Mouse (Mus musculus) liver, adult (tissue): ENCODE data around the gene Zfp189.
A peak's percentile ranks its signal among the peaks of the same experiment; 100 is the strongest.

Source experiments
- GATA4 ChIP-seq: IDR thresholded peaks from 2 replicates; pipeline ENCODE4 v1.6.1; 2014; ENCODE audit warnings: mild to moderate bottlenecking, low read length; ENCODE audit not compliant: insufficient replicate concordance

Zfp189 gene

DNA sequence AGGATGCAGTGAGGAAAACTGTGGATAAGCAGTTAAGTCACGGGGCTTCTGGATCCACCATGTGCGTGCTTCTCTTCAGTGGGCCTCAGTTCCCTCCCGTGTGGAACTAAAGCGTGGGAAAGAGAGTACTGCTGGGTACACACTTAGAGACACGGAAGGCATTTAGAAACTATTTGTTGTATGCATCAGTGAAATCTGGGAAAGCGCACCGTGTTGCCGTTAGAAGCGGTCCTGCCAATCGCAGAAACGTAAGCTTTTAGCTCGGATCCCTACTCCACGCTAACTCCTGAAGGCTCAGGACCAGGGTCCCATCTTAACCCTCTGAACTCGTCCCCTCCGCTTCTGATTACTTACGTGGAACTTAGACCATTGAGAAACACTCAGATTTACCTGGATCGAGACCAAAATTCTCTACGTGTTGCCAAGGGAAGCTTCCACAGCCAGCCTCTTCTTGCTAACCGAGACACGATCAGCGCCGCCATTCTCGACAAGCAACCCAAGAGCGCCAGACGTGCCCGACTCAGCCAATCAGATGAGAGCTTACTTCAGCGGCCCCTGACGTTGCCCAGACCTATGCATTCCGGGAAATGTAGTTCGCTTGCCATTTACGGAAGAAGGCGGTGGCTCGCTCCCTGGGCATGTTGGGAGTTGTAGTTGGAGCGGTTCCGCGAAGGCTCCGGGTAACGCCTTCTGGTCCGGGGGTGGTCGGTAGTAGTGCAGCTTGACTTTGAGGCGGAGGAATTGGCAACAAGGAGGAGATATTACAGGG lies at the start of gene Zfp189, which contains the start of gene Mrpl50:
Gene Zfp189, plus strand, starts transcription at position 605 of the 769 bp plus-strand sequence.
Gene Mrpl50, minus strand, starts transcription at position 522 of the 769 bp plus-strand sequence.
- TF ChIP-seq GATA4: no peak

DNA sequence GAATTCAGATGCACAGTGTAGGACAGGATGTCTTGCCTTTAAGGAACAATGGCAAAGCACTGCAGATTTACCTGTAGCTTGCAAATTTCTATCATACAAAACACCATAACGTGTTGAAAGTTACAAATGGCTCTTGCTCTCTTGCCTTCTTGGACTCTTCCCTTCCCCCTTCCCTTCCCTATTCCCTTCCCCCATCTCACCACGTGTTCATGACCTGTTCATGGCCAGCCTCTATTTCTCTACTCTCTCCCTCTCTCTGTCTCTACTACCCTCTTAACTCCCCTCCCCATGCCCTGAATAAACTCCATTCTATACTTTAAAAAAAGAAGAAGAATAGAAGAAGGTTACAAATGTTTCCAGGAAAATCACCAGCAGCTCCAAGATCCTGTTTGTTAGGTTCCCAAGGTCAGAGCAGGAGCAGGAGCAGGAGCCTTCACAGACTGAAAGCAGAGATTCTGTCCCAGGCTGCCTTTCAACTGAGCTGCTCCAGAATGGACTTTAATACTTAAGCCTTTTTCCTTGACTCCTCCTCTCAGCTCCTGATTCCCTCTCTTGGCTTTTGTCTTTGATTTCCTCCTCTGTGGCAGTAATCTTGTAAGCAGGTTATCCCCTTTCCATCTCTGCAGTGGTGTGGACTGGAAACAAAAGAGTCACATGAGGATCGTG lies 47.4 kb upstream of the Zfp189 start, which contains the start of gene Acnat1:
Gene Acnat1, minus strand, starts transcription at position 478 of the 666 bp plus-strand sequence.
- TF ChIP-seq GATA4: no peak

DNA sequence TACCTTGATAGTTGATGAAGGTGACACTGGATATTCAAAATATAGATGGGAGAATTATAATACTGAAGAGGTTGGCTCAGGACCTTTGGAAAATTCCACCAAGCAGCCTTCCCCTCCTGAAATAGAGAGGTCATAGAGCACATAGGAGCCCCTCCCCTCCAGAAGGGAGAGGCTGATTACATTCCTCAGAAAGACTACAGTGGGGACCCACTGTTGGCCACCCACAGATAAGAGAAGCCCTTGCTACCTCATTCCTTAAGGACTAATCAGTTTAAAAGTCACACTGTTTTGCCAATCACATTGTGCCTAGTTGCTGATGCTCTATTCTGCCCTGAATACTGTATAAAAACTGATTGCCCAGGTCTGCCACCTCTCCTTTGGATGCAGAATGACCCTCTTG lies 46.4 kb upstream of the Zfp189 start:
- TF ChIP-seq GATA4: no peak

DNA sequence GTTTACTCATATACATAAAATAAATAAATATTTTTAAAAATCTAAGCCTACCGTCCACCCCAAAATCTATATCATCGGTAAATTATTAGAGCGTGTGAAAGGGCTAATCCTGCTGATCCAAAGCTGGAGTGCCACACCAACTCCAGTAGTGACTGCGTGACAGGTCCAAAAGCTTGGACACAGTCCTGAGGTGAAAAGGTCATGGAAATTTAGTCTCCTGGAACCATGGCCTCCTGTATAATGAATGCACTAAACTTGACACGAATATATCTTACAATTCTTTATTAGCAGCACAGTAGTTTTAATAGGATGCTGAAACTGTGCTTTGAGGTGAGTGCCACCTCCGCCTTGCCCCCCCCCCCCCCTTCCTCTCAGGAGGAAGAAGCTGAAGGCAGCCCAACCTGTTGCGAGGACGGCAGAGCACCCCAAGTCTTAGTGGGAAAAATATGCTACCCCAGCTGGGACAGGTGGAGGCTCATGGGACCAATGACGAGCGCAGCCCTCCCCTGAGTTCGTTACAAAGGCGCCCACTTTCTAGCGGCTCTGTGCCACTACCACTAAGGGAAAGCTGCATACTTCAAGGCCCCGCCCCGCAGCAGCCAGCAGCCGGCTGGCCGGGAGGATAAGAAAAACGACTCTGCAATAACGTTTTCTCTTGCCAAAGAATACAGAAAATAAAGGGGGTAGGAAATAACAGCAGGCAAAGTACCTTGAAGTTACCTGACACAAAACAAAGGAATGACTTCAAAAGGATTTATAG lies 42.7 kb upstream of the Zfp189 start:
- TF ChIP-seq GATA4: no peak; the same call in 1 of the 2 replicates

DNA sequence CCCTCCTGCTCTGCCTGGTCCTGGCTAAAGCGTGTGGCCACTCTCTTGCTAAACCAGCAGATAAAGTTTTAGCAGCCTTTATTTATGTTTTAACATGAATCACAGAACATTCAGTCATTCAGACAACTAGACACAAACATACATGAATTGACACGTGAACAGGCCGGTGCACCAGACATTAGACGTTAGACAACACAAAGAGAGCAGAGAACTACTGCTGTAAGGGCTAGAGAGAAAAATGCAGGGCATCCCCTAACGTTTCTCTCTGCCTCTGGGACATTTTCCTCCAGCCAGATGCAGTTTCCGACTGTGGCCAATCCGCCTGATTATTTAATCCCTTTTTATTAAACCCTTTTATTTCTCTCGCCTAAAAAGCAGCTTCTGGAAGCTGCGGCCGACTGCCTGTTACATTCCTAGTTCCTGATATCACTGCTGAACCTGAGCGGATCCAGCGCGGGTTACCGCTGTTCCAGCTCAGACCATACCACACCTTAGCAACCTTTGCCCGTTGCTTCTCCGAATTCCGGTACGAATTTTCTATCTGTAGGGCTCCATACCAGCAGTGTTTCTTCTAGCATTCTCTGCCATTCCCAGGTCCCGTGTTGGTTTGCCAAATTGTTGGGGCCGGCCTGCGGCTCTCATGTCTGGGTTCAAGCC lies 40.7 kb upstream of the Zfp189 start:
- TF ChIP-seq GATA4: no peak

DNA sequence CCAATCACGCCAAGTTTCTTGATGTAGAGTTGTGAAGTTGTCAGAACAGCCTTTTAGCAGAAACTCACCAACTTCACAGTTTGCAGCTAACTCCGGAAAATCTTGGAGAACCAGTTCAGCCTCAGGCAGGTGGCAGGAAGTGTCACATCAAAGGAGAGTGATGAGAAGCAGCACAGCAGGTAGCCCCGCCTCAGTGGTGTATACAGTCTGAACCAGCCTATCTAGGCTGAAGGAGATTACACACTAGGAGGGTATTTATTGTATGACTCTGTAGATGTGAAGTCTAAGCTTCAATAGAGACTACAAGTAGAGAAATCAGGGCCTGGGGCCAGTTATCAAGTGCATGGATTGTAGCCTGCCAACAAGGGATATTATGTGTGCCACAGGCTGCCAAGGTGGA lies 40.1 kb upstream of the Zfp189 start:
- TF ChIP-seq GATA4: no peak

DNA sequence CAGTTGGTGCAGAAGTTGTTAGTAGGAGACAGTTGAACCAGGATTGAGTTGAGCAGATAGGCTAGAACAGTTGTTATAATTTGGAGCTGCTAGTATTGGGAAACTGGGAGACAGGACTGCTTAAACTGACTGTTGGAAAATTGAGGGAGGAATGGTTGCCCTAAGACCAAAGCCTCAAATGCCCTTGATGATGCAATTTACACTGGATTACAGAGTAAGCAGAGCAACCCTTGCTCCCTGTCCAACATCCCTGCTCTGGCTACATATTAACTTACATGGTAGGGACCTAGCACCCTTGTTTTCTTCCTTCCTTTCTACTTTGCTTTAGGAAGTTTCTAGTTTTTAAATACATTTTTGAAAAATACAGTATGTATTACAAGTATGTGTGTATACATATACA lies 35.5 kb upstream of the Zfp189 start:
- peak; percentile 5; the same call in 1 of the 2 replicates for TF ChIP-seq GATA4

DNA sequence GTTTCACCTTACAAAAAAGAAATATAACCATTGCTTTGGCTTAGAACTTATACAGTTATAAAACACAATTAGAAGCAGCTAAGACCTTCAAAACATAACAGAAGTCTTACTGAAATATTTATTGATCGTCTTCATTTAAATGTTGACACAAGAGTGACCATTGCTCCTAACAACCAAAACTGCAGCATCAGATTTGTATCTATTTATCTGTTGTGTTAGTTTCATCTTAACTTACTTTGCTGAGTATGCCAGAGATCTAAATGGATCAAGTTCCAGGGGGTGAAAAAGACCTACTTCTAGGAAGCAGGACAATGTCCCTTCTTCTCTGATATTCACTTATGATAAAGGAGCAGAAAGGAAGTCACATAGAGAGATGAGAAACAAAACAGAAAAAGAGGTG lies 17.4 kb upstream of the Zfp189 start:
- TF ChIP-seq GATA4: 0 out of 2 replicates have a peak, but pooled peaks have one; percentile 50

DNA sequence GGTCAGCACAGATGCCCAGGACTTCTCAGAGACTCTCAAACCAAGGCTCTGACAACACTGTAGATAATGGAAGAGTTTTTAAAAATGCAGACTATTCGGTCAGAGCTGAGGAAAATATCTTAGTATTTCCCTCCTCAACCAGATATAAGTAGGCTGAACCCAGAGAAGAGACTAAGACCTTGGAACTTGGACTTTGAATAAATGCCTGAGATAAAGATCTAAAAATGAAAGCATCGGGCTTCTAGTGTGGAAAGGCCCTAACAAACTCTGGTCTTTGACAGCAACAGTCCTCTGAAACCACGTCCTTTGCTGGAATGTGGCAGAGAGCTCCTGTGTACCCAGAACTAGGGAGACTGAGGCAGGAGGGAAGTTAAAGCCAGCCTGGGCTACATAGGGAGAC lies 14.6 kb upstream of the Zfp189 start, which contains the start of gene Baat:
Gene Baat, minus strand, starts transcription at position 172 of the 400 bp plus-strand sequence.
- TF ChIP-seq GATA4: peak; percentile 84

DNA sequence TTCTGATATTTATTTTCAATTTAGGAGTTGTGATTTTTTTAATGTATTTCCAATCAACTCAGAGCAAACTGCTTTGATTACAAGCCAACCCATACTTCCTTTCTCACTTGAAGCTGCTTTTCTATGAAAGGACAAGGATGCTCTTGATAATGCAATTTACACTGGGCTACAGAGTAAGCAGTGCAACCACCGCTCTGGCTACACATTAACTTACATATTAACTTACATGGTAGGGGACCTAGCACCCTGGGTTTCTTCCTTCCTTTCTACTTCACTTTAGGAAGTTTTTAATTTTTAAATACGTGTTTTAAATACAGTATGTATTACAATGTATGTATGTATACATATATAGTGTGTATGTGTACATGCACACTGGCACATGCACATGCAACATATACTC lies 11.8 kb upstream of the Zfp189 start:
- TF ChIP-seq GATA4: no peak

DNA sequence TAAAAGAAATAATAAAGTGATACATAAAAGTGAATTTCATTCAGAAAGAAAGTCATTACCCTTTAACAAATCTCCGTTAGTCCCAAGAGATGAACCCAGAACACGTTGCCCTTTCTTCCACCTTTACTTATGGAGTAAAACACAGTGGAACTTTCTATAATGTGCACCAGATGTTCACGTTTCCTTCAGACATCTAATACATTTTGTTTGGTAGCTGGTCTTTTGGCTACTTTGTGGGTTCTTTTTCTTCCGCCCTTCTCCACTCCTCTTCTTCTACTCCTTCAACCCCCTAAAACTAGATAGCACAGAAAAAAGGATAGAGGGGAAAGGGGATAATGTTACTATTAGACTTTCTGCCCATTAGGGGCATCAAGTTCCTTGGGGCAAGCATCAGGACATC lies 8.3 kb upstream of the Zfp189 start:
- TF ChIP-seq GATA4: no peak

DNA sequence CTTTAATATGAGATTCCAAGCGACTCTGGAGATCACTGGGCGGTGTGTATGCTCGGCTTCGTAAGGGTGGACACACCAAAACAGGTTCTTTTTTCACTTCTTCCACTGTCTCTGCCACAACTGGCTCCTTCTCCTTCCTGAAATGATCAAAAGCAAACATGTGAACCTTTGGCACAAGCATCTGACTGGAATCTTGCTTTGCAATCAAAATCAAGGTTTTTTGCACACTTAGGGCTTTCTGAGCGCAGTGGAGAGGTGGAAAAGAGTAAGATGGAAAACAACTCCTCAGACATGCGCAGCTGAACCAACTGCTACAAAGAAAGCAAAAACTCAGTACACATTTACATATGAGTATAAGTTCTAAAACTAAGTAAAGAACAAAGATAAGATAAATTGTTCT lies 6.5 kb upstream of the Zfp189 start:
- TF ChIP-seq GATA4: no peak

DNA sequence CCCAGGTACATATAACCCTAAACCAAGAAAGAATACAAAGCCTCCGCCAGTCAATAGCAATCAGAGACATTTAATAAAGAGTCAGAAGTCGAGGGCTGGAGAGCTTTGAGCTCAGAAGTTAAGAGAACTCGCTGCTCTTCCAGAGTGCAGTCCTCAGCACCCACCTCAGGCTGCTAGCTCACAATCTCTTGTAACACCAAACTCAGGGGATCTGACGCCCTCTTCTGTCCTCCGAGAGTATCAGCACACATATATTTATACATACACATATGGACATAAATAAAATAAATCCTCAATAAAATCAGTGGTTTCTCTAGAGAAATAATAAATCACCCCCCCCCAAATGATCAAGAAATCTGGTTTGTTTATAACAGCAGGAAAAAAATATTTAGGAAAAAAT lies 1.5 kb upstream of the Zfp189 start:
- no peak for TF ChIP-seq GATA4

DNA sequence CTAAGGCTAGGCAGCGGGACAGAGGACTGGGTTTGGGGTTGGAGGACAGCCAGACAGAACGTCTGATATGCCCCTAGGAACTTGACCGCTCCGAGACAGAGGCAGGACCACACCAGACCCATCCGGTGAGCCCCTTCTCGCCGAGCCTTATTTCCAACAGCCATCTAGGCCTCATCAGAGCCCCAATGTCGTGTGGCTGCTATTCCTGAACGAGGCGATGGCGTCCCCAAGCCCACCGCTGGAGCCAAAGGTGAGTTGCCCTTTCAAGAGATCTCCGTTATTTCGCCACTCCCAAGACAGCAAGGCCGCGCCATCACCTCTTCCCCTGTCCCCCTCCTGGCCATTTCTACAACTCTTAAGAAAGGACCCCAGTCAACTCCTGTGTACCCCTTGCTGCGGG lies 370 bp downstream of the Zfp189 start:
- TF ChIP-seq GATA4: no peak

DNA sequence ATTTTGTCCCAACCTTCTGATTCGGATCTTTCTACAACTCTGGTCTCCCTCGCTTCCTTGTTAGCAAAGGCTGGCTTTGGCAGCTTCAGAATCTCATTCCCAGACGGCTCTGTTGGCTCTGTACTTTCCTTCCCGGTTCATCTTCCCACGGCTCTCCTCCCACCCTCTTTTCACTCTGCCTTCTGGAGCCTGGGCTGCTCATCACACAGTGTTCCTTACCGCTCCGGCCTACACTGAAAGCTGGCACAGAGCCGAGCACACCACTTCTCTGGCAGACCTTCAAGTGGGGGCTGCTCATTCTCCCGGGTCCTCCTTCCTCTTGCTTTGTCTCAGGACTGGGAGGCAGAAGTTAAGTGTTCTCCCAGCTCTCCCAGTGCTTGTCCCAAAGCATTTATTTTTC lies 1.6 kb downstream of the Zfp189 start:
- TF ChIP-seq GATA4: no peak

DNA sequence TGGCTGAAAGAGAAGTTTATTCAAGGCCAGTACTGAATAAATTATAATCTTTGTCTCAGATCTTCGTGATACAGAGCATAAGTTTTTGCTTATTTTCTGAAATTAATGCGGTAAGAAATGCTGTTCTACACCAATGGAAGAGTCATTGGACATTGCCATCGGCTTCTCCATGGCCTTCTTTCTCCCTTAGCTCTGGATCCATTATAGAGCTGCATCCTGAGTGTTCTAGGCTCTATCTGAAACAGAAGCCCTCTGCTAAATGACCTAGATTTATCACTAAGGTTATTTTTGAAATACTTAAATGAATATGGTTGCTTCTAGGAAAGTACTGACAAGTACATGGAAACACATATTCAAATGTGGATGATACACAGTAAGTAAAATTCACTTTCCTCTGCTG lies 14.1 kb downstream of the Zfp189 start:
- peak; percentile 20; the same call in 1 of the 2 replicates for TF ChIP-seq GATA4
